Comparison of ENCODE assay signal across 8 mouse cellular contexts in the genomic region with DNA sequence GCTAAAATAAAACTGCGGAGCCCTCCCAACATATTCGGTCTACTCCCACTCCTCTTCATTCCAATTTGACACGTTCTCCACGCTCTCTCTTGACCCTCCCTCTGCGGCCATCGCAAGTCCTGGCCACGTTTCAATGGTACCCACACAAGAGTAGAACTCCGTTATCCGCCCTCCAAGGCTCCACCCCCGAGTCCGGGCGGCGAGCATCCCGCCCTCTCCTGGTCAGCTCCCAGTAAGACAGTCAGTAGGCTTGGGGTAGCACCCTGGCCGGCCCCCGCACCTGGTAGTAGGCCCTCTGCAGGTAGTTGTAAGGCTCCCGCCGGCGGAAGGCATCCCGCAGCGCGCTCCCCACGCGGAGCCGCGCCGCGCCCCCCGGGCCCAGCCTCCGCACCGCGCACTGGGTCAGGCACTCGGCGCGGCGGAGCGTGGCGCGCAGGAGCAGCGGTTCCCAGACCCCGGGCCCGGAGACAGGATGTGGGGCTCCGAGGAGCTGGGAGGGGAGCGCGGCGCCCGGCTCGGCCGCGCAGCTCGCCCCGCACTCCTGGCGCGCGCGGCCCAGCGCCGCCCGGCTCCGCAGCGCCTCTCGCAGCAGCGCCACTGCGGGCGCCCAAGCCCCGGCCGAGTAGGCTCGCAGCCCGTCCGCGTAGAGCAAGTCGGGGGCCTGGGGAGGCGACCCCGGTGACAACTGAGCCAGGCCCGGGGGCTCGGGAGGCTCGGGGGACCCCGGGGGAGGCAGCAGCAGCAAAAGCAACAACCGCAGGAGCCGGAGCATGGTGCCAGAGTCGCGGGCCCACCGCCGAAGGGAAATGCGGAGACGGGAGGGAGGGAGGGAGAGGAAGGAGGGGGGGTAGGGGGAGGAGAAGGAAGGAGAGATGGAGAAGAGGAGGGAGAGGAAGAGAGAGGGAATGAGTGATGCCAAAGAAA. TPM values are rescaled to one million over a fixed set of nuclear protein-coding genes. Genes with fewer than 3 reads are reported as not detected.
DNase-seq lines count a peak whose midpoint lies in the region; ATAC-seq and TF ChIP-seq lines count a peak whose summit lies in the region.

A gene (minus strand): TSS at position 837 of the 924 bp plus-strand sequence.

- H3K9me3 ChIP-seq in embryonic facial prominence, embryonic 14.5 days (ENCODE audit: control insufficient read depth, low read length): no peaks in the 10 kb centered on the region
- H3K9me3 ChIP-seq in heart, embryonic 10.5 days: no peaks in the 10 kb centered on the region
- H3K9me3 ChIP-seq in kidney, embryonic 14.5 days (ENCODE audit: control insufficient read depth, low read length): no peaks in the 10 kb centered on the region

- no peak for TF ChIP-seq POLR2A in liver, adult 2 months (IDR thresholded peaks at IDR 0.05; ENCODE audit: extremely low read depth, insufficient read depth, low read length)

- H3K4me3 ChIP-seq in embryonic facial prominence, embryonic 14.5 days (ENCODE audit: low read depth, low read length): peak within 1 kb of the TSS; percentile 83
- peak within 1 kb of the TSS; percentile 82 for H3K4me3 ChIP-seq in heart, embryonic 10.5 days
- peak within 1 kb of the TSS; percentile 74 for H3K4me3 ChIP-seq in kidney, embryonic 14.5 days (ENCODE audit: low read length)
- H3K4me3 ChIP-seq in liver, adult 2 months (ENCODE audit: insufficient read depth, low read depth, low read length): peak within 1 kb of the TSS; percentile 63

- under 1% methylated on average over 36 of the region's 86 CpGs for WGBS in embryonic facial prominence, embryonic 14.5 days
- WGBS in heart, embryonic 10.5 days: under 1% methylated on average over 86 of the region's 86 CpGs
- under 1% methylated on average over 69 of the region's 86 CpGs for WGBS in kidney, embryonic 14.5 days
- 1% methylated on average over 86 of the region's 86 CpGs for WGBS in liver, adult 2 months

- TF ChIP-seq CTCF in liver, adult 2 months (IDR thresholded peaks at IDR 0.05; ENCODE audit: low read depth, low read length): peak; percentile 76

- peak within 1 kb of the TSS; percentile 98 for H3K9ac ChIP-seq in embryonic facial prominence, embryonic 14.5 days (ENCODE audit: low read depth, low read length)
- peak within 1 kb of the TSS; percentile 93 for H3K9ac ChIP-seq in kidney, embryonic 14.5 days (ENCODE audit: low read depth, low read length)
- H3K9ac ChIP-seq in liver, adult 2 months (ENCODE audit: low read depth, low read length): peak within 1 kb of the TSS; percentile 76

- peak; percentile 80 for DNase-seq in 3T3-L1 (ENCODE audit: low read depth, low spot score)
- peak; percentile 83 to 88 for DNase-seq in adrenal gland, postnatal 36 days
- DNase-seq in embryonic facial prominence, embryonic 14.5 days (ENCODE audit: low spot score): peak; percentile 93
- peak; percentile 93 for DNase-seq in heart, embryonic 10.5 days (ENCODE audit: low spot score)
- no peak for DNase-seq in liver, adult 2 months (ENCODE audit: extremely low read depth, low read depth, low spot score)
- DNase-seq in spleen, postnatal 36 days (ENCODE audit: low spot score in 2 of 2): peak; percentile 68 to 70

- H3K4me1 ChIP-seq in embryonic facial prominence, embryonic 14.5 days (ENCODE audit: control insufficient read depth, insufficient read depth, low read length): peaks cover 11% of the 10 kb centered on the region; the same call in 1 of the 2 replicates
- H3K4me1 ChIP-seq in heart, embryonic 10.5 days: peaks cover 61% of the 10 kb centered on the region
- peaks cover 26% of the 10 kb centered on the region for H3K4me1 ChIP-seq in kidney, embryonic 14.5 days (ENCODE audit: control insufficient read depth, insufficient read depth, low read length)
- peaks cover 1% of the 10 kb centered on the region; the same call in 1 of the 2 replicates for H3K4me1 ChIP-seq in liver, adult 2 months (ENCODE audit: control insufficient read depth, insufficient read depth, low read length)

- peak within 1 kb of the TSS; percentile 74 for H3K4me2 ChIP-seq in embryonic facial prominence, embryonic 14.5 days (ENCODE audit: low read depth, low read length)
- peak within 1 kb of the TSS; percentile 90 for H3K4me2 ChIP-seq in kidney, embryonic 14.5 days (replicated peaks; ENCODE audit: low read depth, low read length)

- peak; percentile 91 for ATAC-seq in embryonic facial prominence, embryonic 14.5 days (ENCODE audit: low read depth)
- peak; percentile 82 for ATAC-seq in kidney, embryonic 14.5 days (ENCODE audit: low FRiP score, low TSS enrichment)
- ATAC-seq in monocyte, adult 5-6 weeks (replicated peaks; ENCODE audit: insufficient number of reproducible peaks, low FRiP score, low TSS enrichment, poor library complexity, severe bottlenecking): peak; percentile 68

- H3K36me3 ChIP-seq in embryonic facial prominence, embryonic 14.5 days (ENCODE audit: control insufficient read depth, insufficient read depth, low read length): peaks cover 29% of the 10 kb centered on the region
- H3K36me3 ChIP-seq in heart, embryonic 10.5 days: peaks cover 7% of the 10 kb centered on the region; the same call in 1 of the 2 replicates
- peaks cover 3% of the 10 kb centered on the region; the same call in 1 of the 2 replicates for H3K36me3 ChIP-seq in kidney, embryonic 14.5 days (ENCODE audit: control insufficient read depth, insufficient read depth, low read length)
- no peaks in the 10 kb centered on the region for H3K36me3 ChIP-seq in liver, adult 2 months (ENCODE audit: control insufficient read depth, insufficient read depth, low read length)

- no peaks in the 10 kb centered on the region for H3K79me2 ChIP-seq in liver, adult 2 months (ENCODE audit: control insufficient read depth, insufficient read depth, low read length)

- H3K27me3 ChIP-seq in embryonic facial prominence, embryonic 14.5 days (replicated peaks; ENCODE audit: control insufficient read depth, insufficient read depth, low read length): no peaks in the 10 kb centered on the region
- peaks cover 56% of the 10 kb centered on the region for H3K27me3 ChIP-seq in heart, embryonic 10.5 days (ENCODE audit: insufficient read depth, poor library complexity, severe bottlenecking)
- no peaks in the 10 kb centered on the region for H3K27me3 ChIP-seq in kidney, embryonic 14.5 days (ENCODE audit: control insufficient read depth, insufficient read depth, low read length)
- peaks cover 7% of the 10 kb centered on the region; the same call in 1 of the 2 replicates for H3K27me3 ChIP-seq in liver, adult 2 months (ENCODE audit: control insufficient read depth, insufficient read depth, low read length)

- H3K27ac ChIP-seq in embryonic facial prominence, embryonic 14.5 days (replicated peaks; ENCODE audit: low read depth, low read length): peak within 1 kb of the TSS; percentile 99
- H3K27ac ChIP-seq in heart, embryonic 10.5 days: peak within 1 kb of the TSS; percentile 97
- H3K27ac ChIP-seq in kidney, embryonic 14.5 days (ENCODE audit: low read depth, low read length): peak within 1 kb of the TSS; percentile 95
- H3K27ac ChIP-seq in liver, adult 2 months (replicated peaks; ENCODE audit: insufficient read depth, low read depth, low read length): no peak within 1 kb of the TSS

RNA-seq across cellular contexts. Expression of the gene that starts here (rescaled TPM):
- total RNA-seq in adrenal gland, postnatal 36 days (2021): 10 to 100 TPM; 21.7 to 24.5 TPM
- 49.5 and 57.0 TPM in 2 replicates for polyA plus RNA-seq in embryonic facial prominence, embryonic 14.5 days (2014; fragmentation: Nextera tagmentation; extraction: Ambion mirVana)
- 10.7 and 13.4 TPM in 2 replicates for polyA plus RNA-seq in heart, embryonic 10.5 days (2016; fragmentation: Nextera tagmentation; extraction: Ambion mirVana)
- polyA plus RNA-seq in kidney, embryonic 14.5 days (2014; fragmentation: Nextera tagmentation; extraction: Ambion mirVana): 25.8 and 29.5 TPM in 2 replicates
- total RNA-seq in liver, adult 2 months (2014; rRNA removed): 2.1 and 2.5 TPM in 2 replicates
- polyA plus RNA-seq in liver, adult 2 months (2012; rRNA removed): 2.5 and 3.0 TPM in 2 replicates
- total RNA-seq in monocyte, adult 5-6 weeks (2017): 0.39 TPM in 1 of 3 replicates, not detected in the others

Comparison
In these comparisons a context has a peak if more than half of its experiments do, and no peak if none do; other contexts are left out.
1. Peak in ATAC-seq in monocyte, adult 5-6 weeks; RNA of the gene not detected or under 1 TPM.